Mouse (Mus musculus) lung, adult 2 months (tissue): ENCODE measurements around the gene Mnt. TPM values are rescaled to one million over a fixed set of nuclear protein-coding genes. Genes with fewer than 3 reads are reported as not detected.

Source experiments
- DNase-seq: peaks from one replicate; pipeline ENCODE4 v3.0.0; 2022
- H3K4me1 ChIP-seq: fragments of 200-500 bp; 2 replicates; pipeline ENCODE4 v1.6.1; 2011; ENCODE audit warnings: low read length; ENCODE audit not compliant: control insufficient read depth, insufficient read depth
- H3K4me3 ChIP-seq: fragments of 200-500 bp; replicated peaks from 2 replicates; pipeline ENCODE3; 2011; ENCODE audit warnings: low read depth, mild to moderate bottlenecking, control low read depth, low read length; ENCODE audit errors: extremely low read depth
- CTCF ChIP-seq: fragments of 200-500 bp; IDR thresholded peaks from 2 replicates; pipeline ENCODE4 v1.5.1; 2011; ENCODE audit warnings: mild to moderate bottlenecking, low read length, control low read depth; ENCODE audit not compliant: insufficient read depth
- POLR2A ChIP-seq: fragments of 200-500 bp; IDR thresholded peaks from 2 replicates; pipeline ENCODE4 v1.6.1; 2011; ENCODE audit warnings: low read depth, mild to moderate bottlenecking, control low read depth, low read length, borderline replicate concordance; ENCODE audit errors: extremely low read depth
- WGBS: fragments of 180-500 bp; shearing (Covaris S2); methylation state at CpG from one replicate; pipeline ENCODE4 v1.1.7; 2018; 5-methylcytosine and 5-hydroxymethylcytosine counted together
- polyA plus RNA-seq: library from polyadenylated mRNA; depleted of rRNA; stranded (reverse); fragments of >200 nt; gene quantifications from 2 replicates; pipeline ENCODE4 v1.2.3, GENCODE M21; 2012

Mnt gene
- polyA plus RNA-seq, 1 experiment = 22.2 TPM

GRCm38 (mm10) chr11:74831606-74832451 is 1.1 kb downstream of the Mnt start:
- WGBS = under 1% methylated on average over 61 of the region's 61 CpGs
- H3K4me1 ChIP-seq = peaks cover 32% of the 10 kb centered on the region
- peak; percentile 100 for DNase-seq
- H3K4me3 ChIP-seq = peak overlapping the region; percentile 97
- peak; percentile 82; the same call in 1 of the 2 replicates for TF ChIP-seq POLR2A
- no peak for TF ChIP-seq CTCF

- WGBS = under 1% methylated on average over 26 of the region's 26 CpGs
- H3K4me3 ChIP-seq = peak overlapping the region; percentile 56
- peak; percentile 60 for DNase-seq
- TF ChIP-seq POLR2A (no peak), CTCF (no peak)
- peaks cover 35% of the 10 kb centered on the region for H3K4me1 ChIP-seq
These were observed 1.9 kb downstream of the Mnt start for GRCm38 (mm10) chr11:74832503-74833143.

GRCm38 (mm10) chr11:74833536-74834358 is 3.0 kb downstream of the Mnt start:
- TF ChIP-seq POLR2A (no peak), CTCF (no peak)
- no peak for DNase-seq
- peaks cover 29% of the 10 kb centered on the region for H3K4me1 ChIP-seq
- WGBS = 72% methylated on average over 8 of the region's 8 CpGs
- H3K4me3 ChIP-seq = no peak overlapping the region

- H3K4me1 ChIP-seq = peaks cover 29% of the 10 kb centered on the region
- no peak for DNase-seq
- 24% methylated on average over 1 of the region's 1 CpGs for WGBS
- TF ChIP-seq CTCF (no peak), POLR2A (no peak)
- H3K4me3 ChIP-seq = no peak overlapping the region
These were observed 3.6 kb downstream of the Mnt start for GRCm38 (mm10) chr11:74834359-74834638.

- no peak overlapping the region for H3K4me3 ChIP-seq
- DNase-seq = no peak
- TF ChIP-seq POLR2A (no peak), CTCF (no peak)
- WGBS = 17% methylated on average over 5 of the region's 5 CpGs
- H3K4me1 ChIP-seq = peaks cover 28% of the 10 kb centered on the region
These were observed 4.0 kb downstream of the Mnt start for GRCm38 (mm10) chr11:74834650-74835277.

- TF ChIP-seq CTCF (no peak), POLR2A (no peak)
- no peak overlapping the region for H3K4me3 ChIP-seq
- WGBS = 85% methylated on average over 6 of the region's 6 CpGs
- H3K4me1 ChIP-seq = peaks cover 28% of the 10 kb centered on the region
- DNase-seq = no peak
These were observed 5.0 kb downstream of the Mnt start for GRCm38 (mm10) chr11:74835593-74836224.

GRCm38 (mm10) chr11:74836225-74837055 is 5.7 kb downstream of the Mnt start:
- no peak for TF ChIP-seq CTCF
- no peak for TF ChIP-seq POLR2A
- WGBS = 86% methylated on average over 22 of the region's 22 CpGs
- Histone ChIP-seq H3K4me3 (no peak overlapping the region), H3K4me1 (peaks cover 28% of the 10 kb centered on the region)
- DNase-seq = no peak

GRCm38 (mm10) chr11:74837056-74837693 is 6.5 kb downstream of the Mnt start:
- peaks cover 28% of the 10 kb centered on the region for H3K4me1 ChIP-seq
- no peak for DNase-seq
- H3K4me3 ChIP-seq = peak overlapping the region; percentile 31
- TF ChIP-seq CTCF = no peak
- WGBS = 47% methylated on average over 16 of the region's 16 CpGs
